Mouse (Mus musculus) forebrain, embryonic 14.5 days (tissue): ENCODE results near the gene Tmem63b. TPM values are rescaled to one million over a fixed set of nuclear protein-coding genes. Genes with fewer than 3 reads are reported as not detected.

Experiments
- ATAC-seq: fragments of 200-750 bp; cut with Nextera tagmentation; 2 replicates; pipeline ENCODE4 v1.8.0; 2017; ENCODE audit warnings: mild to moderate bottlenecking, moderate library complexity
- DNase-seq: peaks from one replicate; pipeline ENCODE4 v3.0.0-alpha.2; 2015; ENCODE audit warnings: low spot score
- H3K27ac ChIP-seq: fragments of 300-500 bp; sonication (generic); 2 replicates; pipeline ENCODE4 v1.5.1; 2014; ENCODE audit warnings: low read depth, mild to moderate bottlenecking, control low read depth, low read length, moderate library complexity
- H3K27me3 ChIP-seq: fragments of 300-500 bp; sonication (generic); replicated peaks from 2 replicates; pipeline ENCODE4 v1.6.1; 2014; ENCODE audit warnings: low read length, control low read depth, mixed read lengths; ENCODE audit not compliant: control insufficient read depth, insufficient read depth
- H3K36me3 ChIP-seq: fragments of 300-500 bp; sonication (generic); 2 replicates; pipeline ENCODE4 v1.6.1; 2014; ENCODE audit warnings: low read length, control low read depth; ENCODE audit not compliant: control insufficient read depth, insufficient read depth
- H3K4me1 ChIP-seq: fragments of 300-500 bp; sonication (generic); 2 replicates; pipeline ENCODE4 v1.6.1; 2014; ENCODE audit warnings: antibody characterized with exemption, low read length, control low read depth; ENCODE audit not compliant: control insufficient read depth, insufficient read depth
- H3K4me2 ChIP-seq: fragments of 300-500 bp; sonication (generic); 2 replicates; pipeline ENCODE4 v1.6.1; 2014; ENCODE audit warnings: mild to moderate bottlenecking, control low read depth, low read length
- H3K4me3 ChIP-seq: fragments of 300-500 bp; sonication (generic); 2 replicates; pipeline ENCODE4 v1.5.1; 2014; ENCODE audit warnings: low read depth, low read length, control low read depth
- H3K9ac ChIP-seq: fragments of 300-500 bp; sonication (generic); 2 replicates; pipeline ENCODE4 v1.6.1; 2014; ENCODE audit warnings: mild to moderate bottlenecking, low read length, control low read depth, moderate library complexity
- H3K9me3 ChIP-seq: fragments of 300-500 bp; sonication (generic); replicated peaks from 2 replicates; pipeline ENCODE4 v1.6.1; 2016; ENCODE audit warnings: low read length, control low read depth, mixed read lengths; ENCODE audit not compliant: control insufficient read depth
- WGBS: fragments of 180-500 bp; shearing (Covaris S2); extraction: QIAGEN DNeasy Blood & Tissue Kit; methylation state at CpG from one replicate; pipeline ENCODE4 v1.1.7; 2014; 5-methylcytosine and 5-hydroxymethylcytosine counted together
- polyA plus RNA-seq: library from polyadenylated mRNA; unstranded; fragments of >200 nt; fragmentation: Nextera tagmentation; extraction: Ambion mirVana; gene quantifications from 2 replicates; pipeline ENCODE4 v1.2.1, GENCODE M21; 2014

Tmem63b gene
- polyA plus RNA-seq, 1 experiment from 2014 or later: 70.9 TPM

DNA sequence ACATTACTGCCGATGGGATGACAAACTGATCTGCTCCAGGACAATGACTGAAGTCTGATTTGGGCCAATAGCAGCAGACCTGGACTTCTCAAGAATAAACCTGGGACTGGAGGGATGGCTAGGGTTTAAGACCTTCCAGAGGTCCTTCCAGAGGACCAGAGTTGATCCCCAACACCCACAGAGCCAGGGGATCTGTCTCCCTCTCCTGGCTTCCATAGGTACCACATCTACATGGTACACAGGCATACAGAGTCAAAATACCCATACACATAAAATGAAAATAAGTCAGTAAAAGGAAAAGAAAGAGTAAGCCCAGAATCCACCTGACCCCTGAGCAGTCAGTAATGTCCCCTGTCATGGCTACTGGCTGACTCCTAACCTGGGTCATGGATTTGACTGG, 14.9 kb downstream of the Tmem63b start:
- no peaks in the 10 kb centered on the region for H3K4me1 ChIP-seq
- DNase-seq: no peak
- no peak overlapping the region for H3K4me3 ChIP-seq
- H3K27ac ChIP-seq: no peak overlapping the region
- peaks cover 93% of the 10 kb centered on the region for H3K36me3 ChIP-seq
- H3K4me2 ChIP-seq: no peak overlapping the region
- no peak for ATAC-seq
- no peaks in the 10 kb centered on the region for H3K9me3 ChIP-seq
- 97% methylated on average over 1 of the region's 1 CpGs for WGBS
- no peaks in the 10 kb centered on the region for H3K27me3 ChIP-seq
- no peak overlapping the region for H3K9ac ChIP-seq

DNA sequence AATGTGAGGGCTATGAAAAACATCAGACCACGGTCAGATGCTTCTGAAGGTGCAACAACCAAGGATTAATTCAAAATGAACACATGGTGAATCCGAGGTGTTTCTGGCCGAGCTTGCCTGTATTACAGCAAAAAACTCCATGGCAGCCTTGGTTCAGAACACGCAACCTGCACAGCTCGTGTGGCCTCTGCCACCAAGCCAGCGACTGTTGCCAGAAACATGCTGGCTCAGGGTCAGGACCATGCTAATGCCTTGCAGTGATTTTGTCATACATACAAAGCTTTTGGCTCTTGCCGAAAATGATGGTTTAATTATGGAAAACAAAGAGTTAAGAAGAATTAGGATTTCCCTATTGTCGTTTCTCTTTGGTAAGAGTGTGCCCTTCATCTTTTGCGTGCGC, 18.7 kb downstream of the Tmem63b start:
- 88% methylated on average over 10 of the region's 10 CpGs for WGBS
- Histone ChIP-seq H3K4me2 (no peak overlapping the region), H3K36me3 (peaks cover 94% of the 10 kb centered on the region), H3K4me1 (no peaks in the 10 kb centered on the region), H3K27me3 (no peaks in the 10 kb centered on the region), H3K9ac (no peak overlapping the region), H3K4me3 (no peak overlapping the region), H3K9me3 (no peaks in the 10 kb centered on the region), H3K27ac (no peak overlapping the region)
- no peak for ATAC-seq
- DNase-seq: no peak

DNA sequence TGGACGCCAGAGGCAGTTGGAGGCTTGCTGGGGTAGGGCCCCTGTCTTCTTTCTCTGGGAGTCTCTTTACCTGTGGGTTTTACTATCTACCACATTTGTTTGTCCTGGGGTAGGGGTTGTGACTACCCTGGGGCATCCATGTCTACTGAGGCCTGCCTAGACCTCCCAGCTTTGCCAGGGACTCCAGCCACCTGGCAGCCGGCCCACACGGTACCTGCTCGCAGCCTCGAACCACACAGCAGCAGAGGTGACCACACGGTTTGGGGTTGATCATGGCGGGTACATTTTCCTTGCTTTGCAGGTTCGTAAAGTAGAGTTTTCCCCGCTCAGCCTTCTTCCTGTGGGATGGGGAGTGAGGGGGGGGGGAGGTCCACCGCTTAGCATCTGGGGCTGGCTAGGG, 19.2 kb downstream of the Tmem63b start:
- DNase-seq (no peak), ATAC-seq (no peak)
- Histone ChIP-seq H3K36me3 (peaks cover 94% of the 10 kb centered on the region), H3K9ac (no peak overlapping the region), H3K4me1 (no peaks in the 10 kb centered on the region), H3K27ac (no peak overlapping the region), H3K4me3 (no peak overlapping the region), H3K4me2 (no peak overlapping the region), H3K27me3 (no peaks in the 10 kb centered on the region), H3K9me3 (no peaks in the 10 kb centered on the region)
- WGBS: 91% methylated on average over 10 of the region's 10 CpGs

DNA sequence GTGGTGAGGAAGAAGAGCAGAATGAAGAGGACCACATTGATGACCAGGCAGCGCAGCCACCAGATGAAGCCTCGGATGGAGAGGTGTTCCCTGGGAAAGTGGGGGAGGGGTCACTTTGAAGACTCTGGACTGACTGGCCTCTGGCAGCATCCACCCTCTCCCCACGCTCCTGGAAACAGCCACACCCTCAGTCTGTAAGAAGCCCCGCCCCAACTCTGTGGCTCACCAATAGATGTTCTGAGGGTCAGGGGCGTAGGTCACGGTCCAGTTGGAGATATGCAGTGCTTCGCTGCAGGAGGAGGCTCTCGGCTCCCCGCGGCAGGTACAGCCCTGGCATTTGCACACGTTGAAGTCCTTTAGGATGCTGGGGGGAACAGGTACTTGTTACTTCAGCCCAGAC, 20.6 kb downstream of the Tmem63b start:
- H3K9me3 ChIP-seq: no peaks in the 10 kb centered on the region
- peaks cover 94% of the 10 kb centered on the region for H3K36me3 ChIP-seq
- no peak overlapping the region for H3K27ac ChIP-seq
- DNase-seq (no peak), ATAC-seq (no peak)
- no peaks in the 10 kb centered on the region for H3K4me1 ChIP-seq
- no peak overlapping the region for H3K4me2 ChIP-seq
- H3K9ac ChIP-seq: no peak overlapping the region
- H3K4me3 ChIP-seq: no peak overlapping the region
- 83% methylated on average over 11 of the region's 11 CpGs for WGBS
- no peaks in the 10 kb centered on the region for H3K27me3 ChIP-seq

DNA sequence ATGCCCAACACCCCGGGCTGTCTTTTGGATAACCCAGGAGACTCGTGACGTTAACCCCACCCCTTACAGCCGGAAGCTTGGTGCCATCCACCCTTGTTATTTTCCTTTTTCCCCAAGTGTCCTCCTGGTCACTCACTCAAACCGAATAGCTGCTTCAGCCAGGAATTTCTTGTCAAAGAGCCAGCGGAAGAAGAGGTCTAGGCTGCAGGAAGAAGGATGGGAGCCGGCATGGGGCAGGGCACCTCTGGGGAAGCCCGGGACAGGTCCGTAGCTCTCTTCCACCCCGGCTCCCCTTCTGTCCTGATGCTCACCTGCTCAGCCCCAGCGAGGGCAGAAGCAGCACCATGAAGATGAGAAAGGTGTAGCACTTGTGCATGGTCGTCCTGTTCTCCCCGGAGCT, 22.1 kb downstream of the Tmem63b start:
- Histone ChIP-seq H3K4me2 (no peak overlapping the region), H3K27me3 (no peaks in the 10 kb centered on the region), H3K4me1 (no peaks in the 10 kb centered on the region), H3K9me3 (no peaks in the 10 kb centered on the region), H3K4me3 (no peak overlapping the region), H3K9ac (no peak overlapping the region), H3K27ac (no peak overlapping the region), H3K36me3 (peaks cover 94% of the 10 kb centered on the region)
- DNase-seq (no peak), ATAC-seq (no peak)
- 93% methylated on average over 13 of the region's 13 CpGs for WGBS

DNA sequence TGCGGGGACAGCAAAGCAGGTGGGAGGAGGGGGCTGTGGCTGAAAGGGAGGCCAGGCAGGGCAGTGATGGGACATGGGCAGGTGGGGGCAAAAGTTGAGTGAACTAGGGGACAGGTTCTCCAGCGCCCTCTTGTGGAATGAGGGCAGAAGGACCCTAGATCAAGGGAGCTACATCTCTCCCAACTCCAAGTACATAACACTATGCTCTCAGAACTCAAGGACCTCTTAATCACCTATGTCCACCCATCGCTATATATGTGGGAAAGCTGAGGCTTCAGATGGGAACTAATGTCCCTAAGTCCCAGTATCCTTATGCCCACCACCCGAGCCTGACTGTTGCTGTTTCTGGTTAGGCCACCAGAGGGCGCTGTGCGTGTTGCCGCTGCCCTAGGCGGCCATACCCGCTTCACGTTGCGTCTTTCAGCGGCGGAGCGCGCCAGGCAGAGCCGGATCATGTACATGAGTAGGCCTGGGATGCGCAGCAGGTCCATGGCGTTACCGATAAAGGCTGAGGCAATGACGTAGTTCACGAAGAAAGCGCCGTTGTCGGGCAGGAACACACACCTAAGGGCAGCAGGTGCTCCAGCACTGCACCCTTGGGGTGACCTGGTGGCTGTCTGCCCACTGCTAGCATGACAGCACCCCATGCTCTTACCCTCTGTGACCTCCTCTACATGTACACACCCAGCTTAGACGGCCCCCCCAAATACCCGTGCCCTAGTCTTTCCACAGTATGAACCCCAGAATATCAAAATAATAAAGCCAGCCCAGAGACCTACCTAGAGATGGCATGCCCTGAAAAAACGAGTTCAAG, 23.4 kb downstream of the Tmem63b start:
- 25% methylated on average over 27 of the region's 27 CpGs for WGBS
- Histone ChIP-seq H3K27me3 (no peaks in the 10 kb centered on the region), H3K36me3 (peaks cover 83% of the 10 kb centered on the region), H3K4me1 (no peaks in the 10 kb centered on the region), H3K4me3 (no peak overlapping the region), H3K9ac (0 out of 2 replicates have a peak overlapping the region, but pooled peaks have one; percentile 22), H3K4me2 (peak overlapping the region; percentile 26), H3K27ac (no peak overlapping the region), H3K9me3 (no peaks in the 10 kb centered on the region)
- peak; percentile 83 for ATAC-seq
- DNase-seq: peak; percentile 82

DNA sequence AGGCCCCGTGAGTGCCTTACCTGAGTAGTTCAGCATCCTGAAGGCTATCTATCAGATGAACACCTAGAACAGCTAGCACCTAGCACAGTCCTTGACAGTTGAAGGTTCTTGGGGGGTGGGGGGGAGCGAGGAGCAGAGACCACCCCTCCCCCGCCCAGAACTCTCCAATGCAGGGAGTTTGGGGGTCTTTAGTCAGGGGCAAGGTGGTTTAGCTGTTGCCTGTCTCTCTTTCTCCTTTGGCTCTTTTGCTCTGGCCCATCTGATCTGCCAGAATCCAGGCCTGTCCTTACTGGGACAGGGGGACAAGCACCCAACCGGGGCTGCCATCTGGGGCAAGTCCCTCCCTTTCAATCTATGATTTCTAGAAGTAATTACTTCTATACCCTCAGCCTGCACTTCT, 27.5 kb downstream of the Tmem63b start, which contains the start of gene Capn11:
TSS of gene Capn11 (minus strand) at position 101 of the 400 bp plus-strand sequence.
- Histone ChIP-seq H3K27me3 (no peaks in the 10 kb centered on the region), H3K36me3 (peaks cover 43% of the 10 kb centered on the region), H3K9me3 (no peaks in the 10 kb centered on the region), H3K27ac (no peak within 1 kb of the TSS), H3K4me1 (no peaks in the 10 kb centered on the region), H3K4me2 (no peak within 1 kb of the TSS), H3K9ac (no peak within 1 kb of the TSS), H3K4me3 (no peak within 1 kb of the TSS)
- WGBS: 80% methylated on average over 4 of the region's 4 CpGs
- DNase-seq (no peak), ATAC-seq (no peak)

DNA sequence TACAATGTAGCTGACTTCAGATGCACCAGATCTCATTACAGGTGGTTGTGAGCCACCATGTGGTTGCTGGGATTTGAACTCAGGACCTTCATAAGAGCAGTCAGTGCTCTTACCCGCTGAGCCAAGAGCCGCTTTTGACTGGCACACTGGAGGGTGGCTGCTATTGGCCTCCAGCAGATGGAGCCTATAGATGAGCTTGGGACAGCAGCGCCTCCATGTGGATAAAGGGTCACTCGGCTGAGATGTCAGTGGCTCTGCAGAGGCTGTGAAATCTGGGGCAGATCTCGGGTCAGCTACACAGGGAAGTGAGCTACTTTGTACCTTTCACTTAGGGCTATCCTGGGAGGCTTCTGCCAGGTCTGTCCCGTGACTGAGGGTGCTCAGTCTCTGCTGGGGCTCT, 30.9 kb downstream of the Tmem63b start:
- H3K9me3 ChIP-seq: no peaks in the 10 kb centered on the region
- 20% methylated on average over 6 of the region's 6 CpGs for WGBS
- no peaks in the 10 kb centered on the region for H3K27me3 ChIP-seq
- no peak overlapping the region for H3K9ac ChIP-seq
- H3K4me2 ChIP-seq: no peak overlapping the region
- no peaks in the 10 kb centered on the region for H3K4me1 ChIP-seq
- H3K36me3 ChIP-seq: peaks cover 13% of the 10 kb centered on the region
- DNase-seq: peak; percentile 24
- H3K27ac ChIP-seq: no peak overlapping the region
- H3K4me3 ChIP-seq: no peak overlapping the region
- no peak for ATAC-seq

DNA sequence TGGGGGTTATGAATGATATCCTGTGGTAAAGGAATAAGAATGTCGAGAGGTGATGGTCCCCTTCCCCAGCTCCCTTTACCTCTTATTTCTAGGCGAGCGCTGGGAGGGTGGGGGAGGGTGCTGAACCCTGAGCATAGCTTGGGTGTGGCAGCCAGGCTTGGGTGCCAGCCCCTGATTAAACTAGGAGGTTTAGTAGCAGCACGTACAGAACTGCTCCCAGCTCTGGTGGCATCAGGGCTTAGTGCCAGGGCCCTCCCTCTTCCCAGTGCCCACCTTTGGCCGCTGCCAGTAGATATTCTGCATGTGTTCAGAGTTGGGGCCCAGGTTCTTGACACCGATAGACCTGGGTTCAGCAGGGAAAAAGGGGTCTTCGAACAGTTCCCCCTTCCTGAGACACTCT, 33.5 kb downstream of the Tmem63b start:
- H3K4me1 ChIP-seq: no peaks in the 10 kb centered on the region
- no peak overlapping the region for H3K4me2 ChIP-seq
- H3K27me3 ChIP-seq: no peaks in the 10 kb centered on the region
- ATAC-seq (no peak), DNase-seq (no peak)
- H3K27ac ChIP-seq: no peak overlapping the region
- H3K4me3 ChIP-seq: no peak overlapping the region
- no peak overlapping the region for H3K9ac ChIP-seq
- H3K36me3 ChIP-seq: no peaks in the 10 kb centered on the region
- WGBS: 68% methylated on average over 7 of the region's 7 CpGs
- no peaks in the 10 kb centered on the region for H3K9me3 ChIP-seq
